Mouse (Mus musculus) layer of hippocampus, adult 2 months (tissue): ENCODE data around the gene Prdx2. TPM values are rescaled to one million over a fixed set of nuclear protein-coding genes. Genes with fewer than 3 reads are reported as not detected.

Source experiments
- DNase-seq, 2 experiments: peaks; one replicate each; pipeline ENCODE4 v3.0.0; 2022; ENCODE audit warnings: low spot score in 2 of 2
- H3K27ac ChIP-seq: fragments of 200-600 bp; 2 replicates; pipeline ENCODE4 v1.8.1; 2022
- H3K4me3 ChIP-seq: fragments of 200-600 bp; 2 replicates; pipeline ENCODE4 v1.8.1; 2022; ENCODE audit warnings: mild to moderate bottlenecking
- CTCF ChIP-seq: fragments of 200-600 bp; conservative IDR thresholded peaks from 2 replicates; pipeline ENCODE4 v1.8.1; 2022; ENCODE audit warnings: antibody characterized with exemption, mild to moderate bottlenecking, moderate library complexity
- total RNA-seq, 2 experiments: library from RNA; stranded (reverse); gene quantifications; 2 replicates each; pipeline ENCODE4 v1.2.3; 2021

Prdx2 gene
- total RNA-seq, 2 experiments from 2014 or later: 323 to 345 TPM

DNA sequence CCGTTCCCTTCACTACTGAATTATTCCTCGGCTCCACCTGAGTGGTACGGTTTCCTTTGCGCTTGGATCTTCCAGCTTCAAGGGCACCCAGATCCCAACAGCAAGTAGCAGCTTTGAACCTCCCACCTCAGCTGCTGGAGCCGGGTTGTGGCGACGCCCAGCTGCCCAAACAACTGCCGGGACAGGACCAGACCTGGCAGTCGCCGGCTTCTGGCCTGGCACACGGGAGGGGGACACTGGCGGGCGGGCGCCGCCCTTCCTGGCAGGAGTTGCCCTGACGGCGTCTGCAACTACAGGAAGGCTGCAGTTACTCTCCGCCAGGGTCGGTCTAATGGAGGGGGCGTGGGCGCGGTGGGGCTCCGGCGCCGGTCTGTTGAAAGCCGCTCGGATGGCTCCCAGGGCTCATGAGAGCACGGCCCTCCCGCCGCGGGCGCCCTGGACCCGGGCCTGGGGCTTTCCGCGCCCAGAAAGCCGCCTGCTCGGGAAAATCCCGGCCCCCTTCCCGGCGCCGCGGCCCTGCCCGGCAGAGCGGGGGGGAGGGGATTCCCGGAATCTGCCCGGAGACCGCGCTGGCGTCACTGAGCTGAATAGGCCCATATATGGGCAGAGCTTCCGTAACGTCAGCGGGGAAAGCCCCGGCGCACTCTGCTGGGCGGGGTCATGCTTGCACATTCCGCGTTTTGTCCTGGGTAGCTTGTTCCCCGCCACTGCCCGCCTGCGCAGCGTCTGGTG is 6.8 kb downstream of the Prdx2 start:
- Histone ChIP-seq H3K27ac (peak overlapping the region; percentile 99), H3K4me3 (peak overlapping the region; percentile 85)
- peak; percentile 39 for TF ChIP-seq CTCF
- peak; percentile 96 to 98 for DNase-seq

DNA sequence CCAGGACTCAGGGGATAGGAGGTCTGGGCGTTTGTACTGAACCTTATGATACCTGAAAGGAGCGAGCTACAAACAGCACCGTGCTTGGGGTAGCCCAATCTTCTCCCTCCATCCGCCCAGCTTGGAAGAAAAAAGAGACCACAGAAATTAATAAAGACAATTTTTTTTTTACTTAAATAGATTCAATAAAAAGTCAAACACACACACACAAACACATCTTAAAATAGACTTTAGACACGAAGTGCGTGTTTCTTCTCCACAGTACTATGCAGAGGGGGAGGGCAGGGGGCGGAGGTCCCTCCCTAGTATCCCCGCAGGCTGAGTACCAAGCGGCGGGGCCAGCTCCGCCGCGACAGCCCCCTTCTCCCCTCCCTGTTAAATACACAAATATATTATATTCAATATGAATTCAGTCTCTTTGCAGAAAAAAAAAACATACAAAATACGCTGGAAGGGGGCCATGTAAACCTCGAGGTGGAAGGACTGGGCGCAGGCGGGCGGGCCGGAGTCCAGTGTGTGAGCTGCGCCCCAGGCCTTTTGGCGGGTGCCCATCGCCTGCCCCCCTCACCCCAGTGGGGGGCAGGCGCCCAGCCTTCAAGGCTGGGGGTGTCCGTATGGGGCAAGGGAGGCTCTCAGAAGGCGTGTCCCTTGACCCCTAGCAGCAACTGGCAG is 7.5 kb downstream of the Prdx2 start:
- peak overlapping the region; percentile 99 for H3K27ac ChIP-seq

GRCm38 (mm10) chr8:84977435-84978247 is 8.3 kb downstream of the Prdx2 start:
- H3K4me3 ChIP-seq: peak overlapping the region; percentile 85
- DNase-seq: peak; percentile 58 to 65
- H3K27ac ChIP-seq: peak overlapping the region; percentile 99
- no peak for TF ChIP-seq CTCF

More for the DNA sequence above, 7.5 kb downstream of the Prdx2 start:
- TF ChIP-seq CTCF: no peak
- no peak for DNase-seq
- peak overlapping the region; percentile 85 for H3K4me3 ChIP-seq

DNA sequence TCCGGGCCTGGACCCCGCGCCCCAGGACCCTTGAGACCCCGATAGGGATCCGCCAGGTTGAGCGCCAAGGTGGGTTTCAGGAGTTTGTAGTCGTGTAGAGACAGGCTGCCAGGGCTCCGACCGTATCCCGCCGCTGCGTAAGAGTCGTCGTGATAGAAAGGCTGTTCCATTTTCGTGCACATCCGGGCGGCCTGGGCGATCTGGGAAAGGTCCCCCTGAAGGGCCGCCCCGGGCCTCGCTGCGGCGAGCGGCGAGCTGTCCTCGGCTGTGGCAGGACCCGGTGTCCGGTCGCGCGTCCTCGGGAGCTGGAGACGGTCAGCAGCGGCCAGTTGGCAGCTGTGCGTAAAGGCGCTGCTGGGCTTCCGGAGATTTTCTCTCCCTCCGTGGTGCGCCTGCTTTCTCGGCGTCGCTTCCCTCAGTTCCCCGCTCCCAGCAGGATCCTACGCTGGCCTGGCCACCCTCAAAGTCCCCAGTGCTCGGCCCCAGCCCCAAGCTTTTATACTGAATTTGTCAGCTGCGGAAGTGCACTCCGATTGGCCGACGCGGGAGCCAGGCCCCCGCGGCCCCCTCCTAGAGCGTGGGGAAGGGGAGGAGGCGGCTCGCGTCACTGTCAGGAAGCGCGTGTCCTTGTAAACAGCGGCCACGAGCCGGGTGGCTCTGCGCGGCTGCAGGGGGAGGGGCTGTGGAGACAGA is 9.0 kb downstream of the Prdx2 start, which contains the start of gene Junb:
Gene Junb, minus strand, starts transcription at position 471 of the 693 bp plus-strand sequence.
- TF ChIP-seq CTCF: no peak
- Histone ChIP-seq H3K27ac (peak within 1 kb of the TSS; percentile 99), H3K4me3 (peak within 1 kb of the TSS; percentile 85)
- peak; percentile 93 to 97 for DNase-seq

- TF ChIP-seq CTCF: no peak
- peak; percentile 95 to 96 for DNase-seq
- H3K27ac ChIP-seq: peak overlapping the region; percentile 99
- peak overlapping the region; percentile 85 for H3K4me3 ChIP-seq
Observed at GRCm38 (mm10) chr8:84979599-84980421, 10.4 kb downstream of the Prdx2 start.

- no peak for DNase-seq
- no peak for TF ChIP-seq CTCF
- Histone ChIP-seq H3K27ac (peak overlapping the region; percentile 99), H3K4me3 (no peak overlapping the region; the same call in 1 of the 2 replicates)
Observed at GRCm38 (mm10) chr8:84980622-84981358, 11.4 kb downstream of the Prdx2 start.

DNA sequence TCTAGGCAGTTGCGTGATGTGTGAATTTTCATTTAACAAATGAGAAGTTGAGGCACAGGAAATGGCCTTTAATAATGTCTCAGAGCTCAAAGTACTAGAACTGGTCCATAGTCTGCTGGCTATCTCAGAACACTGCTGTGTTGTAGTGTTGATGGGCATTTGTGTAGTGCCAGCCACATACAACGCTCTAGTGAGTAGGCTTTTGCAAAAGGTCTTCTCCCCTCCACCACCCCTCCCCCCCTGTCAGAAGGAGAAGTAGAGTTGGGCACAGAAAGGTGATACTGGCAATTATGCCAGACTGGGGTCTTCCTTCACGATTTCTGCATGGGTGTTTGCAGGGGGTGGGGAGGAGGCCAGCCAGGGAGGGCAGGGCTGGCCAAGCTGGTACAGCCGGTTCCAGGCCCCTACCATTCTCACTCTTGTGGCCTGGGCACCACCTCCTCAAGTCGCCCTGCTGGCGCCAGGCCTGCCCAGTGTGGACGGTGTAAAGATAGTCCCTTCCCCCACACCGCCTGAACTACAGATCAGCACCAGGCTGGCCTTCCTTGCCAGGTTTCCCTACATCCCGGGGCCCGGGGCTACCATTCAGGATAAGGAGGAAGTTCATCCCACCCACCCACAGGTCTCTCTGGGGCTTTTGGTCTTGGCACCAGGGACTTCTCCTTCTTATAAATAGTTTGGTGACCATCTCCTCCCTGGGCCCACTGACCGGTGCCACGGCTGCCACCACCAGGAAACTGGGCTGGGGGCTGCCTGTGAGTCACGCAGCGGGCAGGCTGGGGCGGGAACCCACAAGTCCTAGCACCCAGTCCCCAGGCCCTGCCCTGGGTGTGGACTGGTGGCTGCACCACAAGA is 12.5 kb downstream of the Prdx2 start:
- Histone ChIP-seq H3K27ac (peak overlapping the region; percentile 99; the same call in 1 of the 2 replicates), H3K4me3 (no peak overlapping the region)
- no peak for TF ChIP-seq CTCF
- DNase-seq: no peak

DNA sequence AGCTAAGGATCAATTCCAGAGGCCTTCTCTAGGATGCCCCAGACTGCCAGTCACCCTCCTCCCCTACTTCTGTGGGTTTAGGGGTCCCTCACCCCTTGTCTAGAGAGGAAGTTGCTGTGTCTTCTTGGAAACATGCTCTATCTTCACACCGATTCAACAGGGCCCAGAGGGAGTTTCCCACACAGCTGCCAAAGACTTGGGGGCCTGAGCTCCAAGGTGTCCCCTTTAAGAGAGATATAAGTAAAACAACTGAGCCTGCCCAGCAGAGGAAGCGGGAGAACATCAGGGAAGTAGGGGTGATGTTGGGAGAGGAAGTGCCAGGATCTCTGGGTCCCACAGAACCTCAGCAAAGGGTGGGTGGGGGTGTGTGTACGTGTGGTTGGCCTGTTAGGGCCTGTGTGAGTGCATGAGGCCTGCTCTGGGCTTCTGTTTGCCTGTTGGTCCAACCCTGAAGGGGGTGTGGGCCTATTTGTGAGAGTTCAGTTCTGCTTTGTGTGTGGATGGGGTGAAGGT is 13.2 kb downstream of the Prdx2 start:
- no peak overlapping the region for H3K4me3 ChIP-seq
- no peak for DNase-seq
- TF ChIP-seq CTCF: no peak
- peak overlapping the region; percentile 6; the same call in 1 of the 2 replicates for H3K27ac ChIP-seq

DNA sequence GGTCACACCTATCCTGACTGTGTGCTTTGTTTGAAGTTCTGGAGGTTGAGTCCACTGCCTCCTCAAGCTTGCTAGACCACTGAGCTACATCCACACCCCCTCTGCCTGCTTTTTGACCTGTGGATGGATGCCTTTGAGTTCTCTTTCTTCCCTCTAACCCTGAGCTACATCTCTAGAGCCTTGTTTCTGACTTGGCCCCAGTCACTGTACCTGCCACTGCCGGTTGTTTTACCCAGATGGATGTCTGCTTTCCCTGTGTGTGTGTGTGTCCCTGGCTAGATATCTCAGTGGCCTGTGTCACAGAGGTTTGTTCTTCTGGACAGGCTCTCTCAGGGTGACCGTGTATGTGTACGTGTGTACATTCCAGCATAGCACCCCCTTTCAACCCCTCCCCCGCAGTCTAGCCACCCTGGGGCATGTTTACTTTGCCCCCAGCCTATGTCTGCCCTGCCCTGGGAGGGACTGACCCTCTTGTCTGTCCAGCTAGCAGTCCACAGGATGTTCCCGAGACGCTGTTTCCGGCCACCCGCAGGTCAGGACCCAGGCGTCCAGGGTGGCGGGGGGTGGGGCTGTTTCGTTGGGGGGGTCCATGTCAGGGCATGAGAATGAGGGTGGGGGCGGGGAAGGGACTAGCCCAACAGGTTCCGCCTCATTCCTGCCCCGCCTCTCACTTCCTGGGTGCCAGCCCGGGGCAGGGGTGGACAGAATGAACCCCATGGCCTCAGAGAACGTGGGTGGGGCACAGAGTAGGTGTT is 15.1 kb downstream of the Prdx2 start:
- DNase-seq: no peak

More for the DNA sequence above, 15.1 kb downstream of the Prdx2 start:
- peak overlapping the region; percentile 100 for H3K27ac ChIP-seq
- no peak for TF ChIP-seq CTCF
- H3K4me3 ChIP-seq: peak overlapping the region; percentile 76
